Mouse (Mus musculus): ENCODE results near the gene Serpina3f.

Serpina3f gene

DNA sequence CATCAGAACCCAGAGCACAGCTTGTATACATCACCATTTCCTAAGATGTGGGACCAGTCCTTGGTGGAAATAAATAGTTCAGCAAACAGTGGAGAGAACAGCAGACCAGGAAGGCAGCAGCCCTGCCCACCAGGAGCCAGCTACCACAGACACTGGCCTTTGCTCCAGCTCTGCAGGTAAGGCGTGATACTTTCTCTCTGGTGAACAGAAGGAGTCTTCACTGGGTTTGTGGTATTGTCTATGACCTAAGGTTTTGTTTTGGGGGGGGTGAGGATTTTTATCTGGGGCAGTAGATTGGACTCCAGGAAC lies at the start of gene Serpina3f:
TSS of gene Serpina3f (plus strand) at position 100 of the 309 bp plus-strand sequence.
- no peak for DNase-seq (ENCODE audit: low read depth, low spot score)

- DNase-seq (ENCODE audit: low read depth, low spot score): no peak
These were observed 39.6 kb upstream of the Serpina3f start for GRCm38 (mm10) chr12:104174747-104175146.

- DNase-seq (ENCODE audit: low read depth, low spot score): no peak
These were observed 38.7 kb upstream of the Serpina3f start for GRCm38 (mm10) chr12:104175636-104176035.

DNA sequence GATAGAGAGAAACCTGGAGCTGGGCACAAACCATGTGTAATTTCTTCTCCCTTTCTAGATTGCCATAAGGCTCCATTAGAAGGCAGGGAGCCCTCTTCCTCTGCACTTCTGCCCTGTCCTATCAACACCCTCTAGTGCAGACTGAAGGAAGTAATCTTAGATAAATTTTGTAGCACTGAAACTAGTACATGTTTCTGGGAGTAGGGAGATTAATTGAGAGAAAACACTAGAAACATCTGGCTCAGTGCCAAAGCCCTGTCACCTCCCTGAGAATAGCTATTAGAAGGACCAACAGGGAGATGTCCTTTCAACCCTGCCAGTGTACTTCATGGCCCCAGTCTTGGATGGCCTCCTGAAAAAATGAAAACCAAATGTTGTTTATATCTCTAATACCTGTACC lies 35.8 kb upstream of the Serpina3f start:
- no peak for DNase-seq (ENCODE audit: low read depth, low spot score)

DNA sequence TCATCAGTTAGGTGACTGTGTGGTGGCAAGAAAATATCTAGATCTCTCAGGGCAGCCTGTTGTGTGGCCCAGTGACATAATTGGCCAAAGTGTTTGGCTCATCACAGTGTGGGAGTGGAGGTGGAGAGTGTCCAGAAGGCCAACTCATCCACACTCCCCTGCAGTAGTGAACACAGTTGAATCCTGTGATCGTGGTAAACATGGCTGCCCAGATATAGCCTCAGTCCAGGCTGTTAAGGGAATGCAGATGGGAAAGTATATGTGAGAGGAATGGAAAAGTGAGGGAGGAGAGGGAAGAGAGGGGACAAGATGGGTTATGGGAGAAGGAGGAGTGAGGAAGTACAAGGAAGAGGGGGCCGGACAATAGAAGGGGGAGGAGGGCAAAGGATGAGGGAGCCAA lies 35.4 kb upstream of the Serpina3f start:
- no peak for DNase-seq (ENCODE audit: low read depth, low spot score)

- no peak for DNase-seq (ENCODE audit: low read depth, low spot score)
These were observed 29.3 kb upstream of the Serpina3f start for GRCm38 (mm10) chr12:104185046-104185445.

DNA sequence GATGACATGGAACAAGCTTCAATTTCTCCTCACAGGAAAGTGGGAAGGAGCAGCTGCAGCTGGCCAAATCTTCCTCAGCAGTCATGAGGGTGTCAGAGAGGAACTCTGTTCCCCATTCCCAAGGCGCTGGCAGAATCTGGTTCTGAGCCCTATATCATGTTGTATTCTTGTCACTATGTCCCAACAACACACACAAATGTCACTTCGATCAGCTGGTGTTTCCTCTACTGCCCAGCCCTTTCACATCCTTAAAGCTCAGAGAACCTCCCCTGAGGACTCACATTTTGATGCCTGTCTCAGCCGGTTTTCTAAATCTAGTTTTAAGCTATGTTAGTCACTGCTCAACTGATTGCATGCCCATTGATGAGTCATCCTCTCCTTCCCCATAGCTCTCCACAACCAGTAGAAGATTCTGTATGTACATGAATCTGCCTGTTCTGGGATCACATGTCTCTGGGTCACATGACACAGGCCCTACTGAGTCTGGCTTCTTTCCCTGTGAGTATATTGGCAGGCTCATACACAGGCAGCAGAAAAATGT lies 28.2 kb upstream of the Serpina3f start:
- no peak for DNase-seq (ENCODE audit: low read depth, low spot score)

DNA sequence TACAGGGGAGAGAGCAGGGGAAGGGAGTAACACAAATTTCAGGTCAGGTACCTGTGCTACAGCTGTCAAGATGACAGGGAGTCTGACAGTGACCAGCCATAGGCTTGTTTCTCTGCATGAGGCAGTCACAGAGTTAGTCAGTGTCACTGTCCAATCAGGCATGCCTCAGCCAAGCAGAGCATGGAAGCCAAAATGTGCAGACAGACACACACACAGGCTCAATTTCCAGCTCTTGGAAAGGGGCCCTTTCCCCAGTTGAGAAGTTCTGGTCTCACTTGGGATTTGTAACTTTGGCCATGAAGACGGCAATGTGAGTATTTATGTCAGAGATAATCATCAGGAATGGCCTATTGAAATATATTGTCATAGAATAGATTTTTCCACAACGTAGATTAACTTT lies 25.1 kb upstream of the Serpina3f start:
- DNase-seq (ENCODE audit: low read depth, low spot score): no peak

- DNase-seq (ENCODE audit: low read depth, low spot score): no peak
These were observed 23.5 kb upstream of the Serpina3f start for GRCm38 (mm10) chr12:104190852-104191251.

GRCm38 (mm10) chr12:104209149-104209548 lies 5.2 kb upstream of the Serpina3f start:
- peak; percentile 59 for DNase-seq (ENCODE audit: low read depth, low spot score)

DNA sequence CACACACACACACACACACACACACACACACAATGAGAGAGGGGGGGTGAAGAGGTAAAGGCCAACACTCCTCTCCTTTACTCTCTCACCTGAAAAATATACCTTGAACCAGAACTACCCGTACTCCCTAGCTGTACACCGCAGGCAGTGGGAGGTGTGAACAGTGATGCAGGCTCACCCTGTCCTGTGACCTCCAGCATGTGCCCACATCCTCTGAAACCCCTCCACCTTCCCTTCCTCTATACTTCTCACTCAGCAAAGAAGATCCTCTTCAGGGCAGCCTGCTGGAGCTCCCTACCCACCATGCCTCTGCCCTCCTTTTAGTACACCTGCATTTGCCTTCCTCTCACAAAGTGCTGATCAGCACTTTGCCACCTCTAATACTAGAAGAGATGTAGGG lies 4.5 kb upstream of the Serpina3f start:
- no peak for DNase-seq (ENCODE audit: low read depth, low spot score)

- DNase-seq (ENCODE audit: low read depth, low spot score): no peak
These were observed 477 bp upstream of the Serpina3f start for GRCm38 (mm10) chr12:104213689-104214444.

- DNase-seq (ENCODE audit: low read depth, low spot score): no peak
These were observed 905 bp downstream of the Serpina3f start for GRCm38 (mm10) chr12:104215249-104215648.

DNA sequence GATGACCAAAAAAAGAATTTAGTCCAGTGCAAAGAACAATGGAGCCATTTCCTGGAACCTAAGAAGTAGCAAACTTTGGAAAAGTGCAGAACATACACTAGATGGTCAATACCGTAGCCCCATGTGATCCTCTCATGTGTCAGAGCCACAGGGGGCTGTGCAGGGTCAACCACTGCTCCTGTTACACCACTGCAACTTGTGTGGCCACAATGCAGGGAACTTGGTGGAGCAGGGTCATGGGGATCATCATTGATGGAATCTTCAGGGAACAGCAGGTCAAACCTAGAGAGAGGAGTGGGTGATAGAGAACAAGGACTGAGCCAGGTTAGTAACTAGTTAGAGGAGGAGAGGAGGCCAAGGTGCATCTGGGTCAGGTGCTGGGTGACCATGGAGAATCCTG lies 7.3 kb downstream of the Serpina3f start:
- no peak for DNase-seq (ENCODE audit: low read depth, low spot score)

GRCm38 (mm10) chr12:104223690-104224089 lies 9.3 kb downstream of the Serpina3f start:
- no peak for DNase-seq (ENCODE audit: low read depth, low spot score)

DNA sequence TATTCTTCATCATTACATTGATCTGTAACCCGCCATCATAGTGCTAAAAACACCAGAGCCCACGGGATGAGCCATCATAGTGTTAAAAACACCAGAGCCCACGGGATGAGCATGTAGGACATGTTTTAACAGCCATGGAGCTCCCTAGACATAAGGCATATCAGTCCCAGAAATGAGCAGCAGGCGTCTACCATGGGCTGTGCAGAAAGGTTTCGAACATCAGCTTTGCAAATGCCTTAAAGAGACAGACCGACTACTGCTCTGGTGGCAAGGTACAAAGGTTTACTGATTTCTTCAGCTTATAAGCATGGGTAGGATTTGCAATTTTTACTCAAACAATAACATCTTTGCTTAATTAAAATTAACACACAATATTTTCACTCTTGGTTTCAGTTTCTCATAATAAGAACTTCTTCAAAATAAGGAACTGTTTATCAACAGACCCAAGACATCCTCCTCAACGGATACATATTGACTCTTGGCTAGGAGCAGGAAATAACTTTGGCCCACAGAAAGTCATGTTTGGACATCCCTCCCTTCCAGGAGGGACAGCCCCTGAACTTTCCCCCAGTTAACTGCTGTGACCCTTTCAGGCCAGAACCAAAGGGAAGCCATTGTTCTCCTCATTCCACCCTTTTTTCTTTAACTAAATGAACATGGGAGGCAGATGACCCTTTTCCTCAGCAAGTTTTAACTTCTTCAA lies 10.4 kb downstream of the Serpina3f start:
- no peak for DNase-seq (ENCODE audit: low read depth, low spot score)

DNA sequence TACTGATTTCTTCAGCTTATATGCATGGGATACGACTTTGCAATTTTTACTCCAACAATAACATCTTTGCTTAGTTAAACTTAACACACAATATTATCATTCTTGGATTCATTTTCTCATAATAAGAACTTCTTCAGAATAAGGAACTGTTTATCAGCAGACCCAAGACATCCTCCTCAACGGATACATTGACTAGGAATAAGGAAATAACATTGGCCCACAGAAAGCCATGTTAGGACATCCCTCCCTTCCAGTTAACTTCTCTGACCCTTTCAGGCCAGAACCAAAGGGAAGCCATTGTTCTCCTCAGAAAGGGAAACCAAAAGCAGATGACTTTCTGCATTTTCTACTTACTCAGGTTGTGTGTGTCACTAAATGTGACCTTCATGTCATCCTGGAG lies 16.4 kb downstream of the Serpina3f start:
- DNase-seq (ENCODE audit: low read depth, low spot score): no peak

DNA sequence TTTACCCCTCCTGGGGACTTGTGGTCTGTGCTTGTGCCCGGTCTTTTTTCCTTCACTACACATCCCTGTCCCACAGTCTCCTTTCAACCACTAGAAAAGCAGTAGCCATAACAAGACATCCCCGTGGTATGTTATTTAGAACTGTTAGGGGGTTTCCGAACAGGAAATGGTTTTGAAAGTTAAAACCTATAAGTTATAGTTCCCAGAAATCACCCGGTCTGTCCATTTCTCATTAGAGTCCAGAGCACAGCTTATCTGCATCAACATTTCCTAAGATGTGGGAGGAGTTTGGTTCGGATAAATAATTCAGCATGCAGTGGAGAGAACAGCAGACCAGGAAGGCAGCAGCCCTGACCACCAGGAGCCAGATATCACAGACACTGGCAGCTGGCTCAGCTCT lies 21.6 kb downstream of the Serpina3f start, which contains the start of gene Serpina3g:
TSS of gene Serpina3g (plus strand) at position 331 of the 400 bp plus-strand sequence.
- DNase-seq (ENCODE audit: low read depth, low spot score): no peak

DNA sequence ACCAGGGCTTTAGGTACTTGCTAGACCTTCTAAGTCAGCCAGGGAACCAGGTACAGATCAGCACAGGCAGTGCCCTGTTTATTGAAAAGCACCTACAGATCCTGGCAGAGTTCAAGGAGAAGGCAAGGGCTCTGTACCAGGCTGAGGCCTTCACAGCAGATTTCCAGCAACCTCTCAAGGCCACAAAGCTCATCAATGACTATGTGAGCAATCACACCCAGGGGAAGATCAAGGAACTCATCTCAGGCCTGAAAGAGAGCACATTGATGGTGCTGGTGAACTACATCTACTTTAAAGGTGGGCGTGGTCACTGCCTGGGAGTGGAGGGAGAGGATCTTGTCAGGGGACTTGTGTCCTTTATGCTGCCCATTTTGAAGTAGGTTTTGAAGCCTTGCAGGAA lies 23.7 kb downstream of the Serpina3f start:
- peak; percentile 18 for DNase-seq (ENCODE audit: low read depth, low spot score)

DNA sequence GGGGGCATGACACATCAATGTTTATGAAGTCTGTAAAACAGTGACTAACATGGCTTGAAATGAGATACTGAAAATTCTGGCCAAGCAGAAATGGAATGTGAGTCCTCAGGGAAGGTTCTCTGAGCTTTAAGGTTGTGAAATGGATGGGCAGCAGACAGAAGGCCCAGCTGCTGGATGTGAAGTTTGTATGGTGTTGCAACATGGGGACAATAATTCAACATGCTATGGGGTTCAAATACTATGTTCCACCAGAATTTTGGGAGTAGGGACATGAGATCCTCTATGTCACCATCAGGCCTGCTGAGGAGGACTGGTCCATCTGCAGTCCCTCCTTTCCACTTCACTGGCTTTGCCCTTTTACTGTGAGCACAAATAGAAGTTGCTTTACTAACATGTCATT lies 29.0 kb downstream of the Serpina3f start:
- DNase-seq (ENCODE audit: low read depth, low spot score): no peak

GRCm38 (mm10) chr12:104245092-104245491 lies 30.7 kb downstream of the Serpina3f start:
- peak; percentile 20 for DNase-seq (ENCODE audit: low read depth, low spot score)

- DNase-seq (ENCODE audit: low read depth, low spot score): no peak
These were observed 31.3 kb downstream of the Serpina3f start for GRCm38 (mm10) chr12:104245595-104245994.

GRCm38 (mm10) chr12:104247553-104248002 lies 33.2 kb downstream of the Serpina3f start:
- peak; percentile 93 for DNase-seq (ENCODE audit: low read depth, low spot score)

All from ZHBTc4 (cell line).